Mouse (Mus musculus) spleen, postnatal 0 days (tissue): ENCODE measurements around the gene Slc16a2. TPM values are rescaled to one million over a fixed set of nuclear protein-coding genes. Genes with fewer than 3 reads are reported as not detected.

Source experiments
- polyA plus RNA-seq: library from polyadenylated mRNA; unstranded; fragments of >200 nt; fragmentation: Nextera tagmentation; extraction: Ambion mirVana; gene quantifications from 2 replicates; pipeline ENCODE4 v1.2.1, GENCODE M21; 2015

Gene Slc16a2
- polyA plus RNA-seq, result 9.3 and 13.4 TPM in 2 replicates

DNA sequence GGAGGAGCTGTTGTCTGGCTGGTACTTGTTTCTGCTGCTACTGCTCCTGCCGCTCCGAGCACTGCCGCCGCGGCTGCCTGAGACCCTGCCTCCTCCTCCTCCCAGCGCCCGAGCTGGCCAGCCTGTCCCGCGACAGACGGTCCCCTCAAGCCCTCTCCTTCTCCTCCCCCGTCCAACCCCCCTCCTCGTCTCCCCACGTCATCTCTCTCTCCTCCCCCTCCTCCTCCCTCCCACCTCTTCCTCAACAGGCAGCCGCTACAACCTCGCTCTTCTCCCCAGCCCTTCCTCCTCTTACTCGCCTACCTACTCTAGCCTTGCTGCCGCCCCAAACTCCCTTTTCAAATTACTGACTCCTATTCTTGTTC is at the start of gene Slc16a2:
Gene Slc16a2, minus strand, starts transcription at position 152 of the 365 bp plus-strand sequence.

Other genes starting within 250 kb of the Slc16a2 start
- not detected in 2 replicates for gene Zcchc13, start 191.4 kb downstream of the Slc16a2 start, polyA plus RNA-seq
- 13.2 and 15.2 TPM in 2 replicates for gene Rlim, start 159.3 kb upstream of the Slc16a2 start, polyA plus RNA-seq